Mouse (Mus musculus) lung, postnatal 0 days (tissue): ENCODE results near the gene Snx9. TPM values are rescaled to one million over a fixed set of nuclear protein-coding genes. Genes with fewer than 3 reads are reported as not detected.
A peak's percentile ranks its signal among the peaks of the same experiment; 100 is the strongest.

ENCODE experiments used
- ATAC-seq: fragments of 200-750 bp; cut with Nextera tagmentation; 2 replicates; pipeline ENCODE4 v1.8.0; 2017; ENCODE audit warnings: moderate library complexity
- DNase-seq: peaks from one replicate; pipeline ENCODE4 v3.0.0-alpha.2; 2016; ENCODE audit warnings: low spot score
- H3K27ac ChIP-seq: fragments of 300-500 bp; sonication (generic); 2 replicates; pipeline ENCODE4 v1.5.1; 2014; ENCODE audit warnings: antibody characterized with exemption, mild to moderate bottlenecking, low read length, mixed read lengths
- H3K27me3 ChIP-seq: fragments of 300-500 bp; sonication (generic); replicated peaks from 2 replicates; pipeline ENCODE4 v1.6.1; 2014; ENCODE audit warnings: low read length, mixed read lengths; ENCODE audit not compliant: insufficient read depth
- H3K36me3 ChIP-seq: fragments of 300-500 bp; sonication (generic); 2 replicates; pipeline ENCODE4 v1.6.1; 2014; ENCODE audit warnings: low read length, mixed read lengths; ENCODE audit not compliant: insufficient read depth
- H3K4me1 ChIP-seq: fragments of 300-500 bp; sonication (generic); 2 replicates; pipeline ENCODE4 v1.6.1; 2014; ENCODE audit warnings: antibody characterized with exemption, low read depth, low read length, mixed read lengths; ENCODE audit not compliant: insufficient read depth
- H3K4me2 ChIP-seq: fragments of 300-500 bp; sonication (generic); replicated peaks from 2 replicates; pipeline ENCODE4 v1.6.1; 2014; ENCODE audit warnings: low read depth, mild to moderate bottlenecking, low read length, moderate library complexity, mixed read lengths
- H3K4me3 ChIP-seq: fragments of 300-500 bp; sonication (generic); 2 replicates; pipeline ENCODE4 v1.5.1; 2014; ENCODE audit warnings: low read depth, low read length
- H3K9ac ChIP-seq: fragments of 300-500 bp; sonication (generic); replicated peaks from 2 replicates; pipeline ENCODE4 v1.6.1; 2014; ENCODE audit warnings: low read depth, mild to moderate bottlenecking
- H3K9me3 ChIP-seq: fragments of 300-500 bp; sonication (generic); 2 replicates; pipeline ENCODE4 v1.6.1; 2016; ENCODE audit warnings: low read length, mixed read lengths
- CTCF ChIP-seq: IDR thresholded peaks from 2 replicates; pipeline ENCODE4 v1.5.1; 2016; ENCODE audit warnings: antibody characterized with exemption, mild to moderate bottlenecking
- EP300 ChIP-seq: IDR thresholded peaks from 2 replicates; pipeline ENCODE4 v1.6.1; 2016; ENCODE audit warnings: antibody characterized with exemption, mild to moderate bottlenecking, control low read depth
- WGBS: fragments of 180-500 bp; shearing (Covaris S2); extraction: QIAGEN DNeasy Blood & Tissue Kit; methylation state at CpG from one replicate; pipeline ENCODE4 v1.1.7; 2014; 5-methylcytosine and 5-hydroxymethylcytosine counted together
- polyA plus RNA-seq: library from polyadenylated mRNA; unstranded; fragments of >200 nt; fragmentation: Nextera tagmentation; extraction: Ambion mirVana; gene quantifications from 2 replicates; pipeline ENCODE4 v1.2.1, GENCODE M21; 2015

Gene Snx9
- polyA plus RNA-seq, 1 experiment from 2014 or later = 26.3 TPM

DNA sequence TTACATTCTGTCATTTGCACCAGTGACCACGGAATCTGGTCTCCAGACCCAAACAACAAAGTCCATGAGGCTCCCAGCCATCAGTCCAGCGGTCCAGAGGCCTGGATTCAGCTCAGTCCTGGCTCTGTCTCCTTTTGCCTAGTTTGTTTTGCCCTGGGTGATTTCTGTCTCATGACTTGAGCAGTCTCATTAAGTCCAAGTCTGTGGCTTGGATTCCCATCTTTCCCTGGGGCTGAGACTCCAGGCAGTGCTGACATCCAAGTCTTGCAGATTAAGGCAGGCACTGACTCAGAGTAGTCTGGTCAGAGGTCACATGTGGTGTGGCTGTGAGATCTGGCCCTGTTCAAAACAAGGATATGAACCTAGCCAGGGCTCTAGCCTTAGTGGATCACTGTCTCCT lies 35.2 kb upstream of the Snx9 start:
- Histone ChIP-seq H3K4me2 (no peak overlapping the region), H3K4me3 (no peak overlapping the region), H3K9me3 (no peaks in the 10 kb centered on the region), H3K27me3 (no peaks in the 10 kb centered on the region), H3K27ac (no peak overlapping the region), H3K9ac (no peak overlapping the region), H3K36me3 (no peaks in the 10 kb centered on the region), H3K4me1 (peaks cover 8% of the 10 kb centered on the region; the same call in 1 of the 2 replicates)
- WGBS = 72% methylated on average over 2 of the region's 2 CpGs
- DNase-seq (peak; percentile 31), ATAC-seq (peak; percentile 60)
- TF ChIP-seq EP300 = no peak
- TF ChIP-seq CTCF = no peak

GRCm38 (mm10) chr17:5806823-5807222 lies 34.3 kb upstream of the Snx9 start:
- Histone ChIP-seq H3K4me3 (no peak overlapping the region), H3K9me3 (no peaks in the 10 kb centered on the region), H3K4me1 (peaks cover 8% of the 10 kb centered on the region; the same call in 1 of the 2 replicates), H3K9ac (no peak overlapping the region), H3K4me2 (no peak overlapping the region), H3K27ac (no peak overlapping the region), H3K36me3 (no peaks in the 10 kb centered on the region), H3K27me3 (no peaks in the 10 kb centered on the region)
- DNase-seq (no peak), ATAC-seq (no peak)
- no peak for TF ChIP-seq CTCF
- no peak for TF ChIP-seq EP300
- WGBS = 90% methylated on average over 2 of the region's 2 CpGs

GRCm38 (mm10) chr17:5807847-5808386 lies 33.2 kb upstream of the Snx9 start:
- no peaks in the 10 kb centered on the region for H3K27me3 ChIP-seq
- TF ChIP-seq CTCF (no peak), EP300 (peak; percentile 7; the same call in 1 of the 2 replicates)
- DNase-seq (peak; percentile 61), ATAC-seq (peak; percentile 47)
- H3K9ac ChIP-seq = no peak overlapping the region
- WGBS = 38% methylated on average over 3 of the region's 3 CpGs
- peaks cover 8% of the 10 kb centered on the region; the same call in 1 of the 2 replicates for H3K4me1 ChIP-seq
- no peak overlapping the region for H3K27ac ChIP-seq
- no peaks in the 10 kb centered on the region for H3K9me3 ChIP-seq
- H3K4me3 ChIP-seq = no peak overlapping the region
- no peak overlapping the region for H3K4me2 ChIP-seq
- H3K36me3 ChIP-seq = no peaks in the 10 kb centered on the region

DNA sequence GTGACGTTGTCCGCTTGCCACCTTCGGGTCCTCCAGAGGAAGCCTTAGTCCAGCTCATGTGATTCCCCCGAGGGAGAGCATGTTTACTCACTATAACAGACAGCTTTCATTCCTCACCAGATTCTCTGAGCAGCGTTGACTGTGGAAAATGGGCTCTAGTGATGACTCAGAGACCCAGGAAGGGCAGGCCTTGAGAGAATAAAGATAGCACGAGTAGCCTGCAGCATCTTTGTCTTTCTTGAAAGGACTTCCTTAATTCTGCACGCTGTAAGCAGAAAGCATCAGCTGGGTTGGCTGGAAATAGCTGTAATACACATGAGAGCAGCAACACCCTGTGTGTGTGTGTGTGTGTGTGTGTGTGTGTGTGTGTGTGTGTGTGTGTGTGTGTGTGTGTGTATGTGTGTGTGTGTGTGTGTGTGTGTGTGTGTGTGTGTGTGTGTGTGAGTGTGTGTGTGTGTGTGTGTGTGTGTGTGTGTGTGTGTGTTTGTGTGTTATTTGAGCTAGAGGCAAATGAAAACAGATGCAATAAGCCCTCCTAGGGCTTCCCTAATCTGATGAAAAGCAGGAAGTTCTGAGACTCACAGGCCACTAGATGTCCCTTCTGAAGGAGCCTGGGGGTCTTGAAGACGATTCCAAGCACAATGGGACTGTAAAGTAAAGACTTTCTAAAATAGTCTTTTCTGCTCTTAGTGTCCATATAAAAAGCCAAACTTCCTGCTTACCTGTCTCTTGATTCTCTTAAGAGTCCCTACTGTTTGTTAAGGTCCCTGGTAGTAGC lies 27.1 kb upstream of the Snx9 start:
- 41% methylated on average over 8 of the region's 8 CpGs for WGBS
- Histone ChIP-seq H3K27ac (no peak overlapping the region), H3K4me3 (no peak overlapping the region), H3K4me1 (no peaks in the 10 kb centered on the region), H3K9me3 (no peaks in the 10 kb centered on the region), H3K36me3 (no peaks in the 10 kb centered on the region), H3K9ac (no peak overlapping the region), H3K4me2 (no peak overlapping the region), H3K27me3 (no peaks in the 10 kb centered on the region)
- TF ChIP-seq CTCF (no peak), EP300 (no peak)
- ATAC-seq (no peak), DNase-seq (peak; percentile 16)

DNA sequence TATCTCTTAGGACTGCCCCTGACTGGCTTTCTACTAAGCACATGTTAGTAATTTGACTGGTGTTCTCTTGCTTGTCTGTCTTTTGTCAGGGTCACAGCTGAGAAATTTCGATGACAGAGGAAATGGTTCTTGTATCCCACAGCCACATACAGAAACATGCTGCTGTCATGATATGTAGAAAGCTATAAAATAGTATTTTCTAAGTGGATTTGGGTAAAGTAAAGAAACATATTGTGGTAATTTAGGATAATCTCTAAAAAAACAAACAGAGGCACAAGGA lies 26.5 kb upstream of the Snx9 start:
- Histone ChIP-seq H3K4me1 (no peaks in the 10 kb centered on the region), H3K27ac (no peak overlapping the region), H3K9ac (no peak overlapping the region), H3K27me3 (no peaks in the 10 kb centered on the region), H3K4me2 (no peak overlapping the region), H3K4me3 (no peak overlapping the region), H3K9me3 (no peaks in the 10 kb centered on the region), H3K36me3 (no peaks in the 10 kb centered on the region)
- TF ChIP-seq CTCF (no peak), EP300 (no peak)
- DNase-seq = no peak
- WGBS = 38% methylated on average over 1 of the region's 1 CpGs
- no peak for ATAC-seq

- H3K4me2 ChIP-seq = no peak overlapping the region
- 81% methylated on average over 2 of the region's 2 CpGs for WGBS
- H3K9ac ChIP-seq = no peak overlapping the region
- H3K27me3 ChIP-seq = no peaks in the 10 kb centered on the region
- TF ChIP-seq EP300 (no peak), CTCF (no peak)
- no peaks in the 10 kb centered on the region for H3K9me3 ChIP-seq
- no peak for DNase-seq
- no peaks in the 10 kb centered on the region for H3K36me3 ChIP-seq
- no peak overlapping the region for H3K4me3 ChIP-seq
- H3K27ac ChIP-seq = no peak overlapping the region
- peaks cover 3% of the 10 kb centered on the region; the same call in 1 of the 2 replicates for H3K4me1 ChIP-seq
- no peak for ATAC-seq
These were observed 23.3 kb upstream of the Snx9 start for GRCm38 (mm10) chr17:5817871-5818270.
